Mouse (Mus musculus) kidney, embryonic 14.5 days (tissue): ENCODE data around the gene Syne1. TPM values are rescaled to one million over a fixed set of nuclear protein-coding genes. Genes with fewer than 3 reads are reported as not detected.

ENCODE experiments used
- ATAC-seq: fragments of 200-750 bp; cut with Nextera tagmentation; 2 replicates; pipeline ENCODE4 v1.8.0; 2017; ENCODE audit warnings: moderate number of reproducible peaks, mild to moderate bottlenecking, moderate TSS enrichment, moderate library complexity; ENCODE audit not compliant: low FRiP score, low TSS enrichment
- H3K27ac ChIP-seq: fragments of 300-500 bp; sonication (generic); 2 replicates; pipeline ENCODE4 v1.5.1; 2014; ENCODE audit warnings: low read depth, mild to moderate bottlenecking, low read length, moderate library complexity, mixed read lengths
- H3K27me3 ChIP-seq: fragments of 300-500 bp; sonication (generic); 2 replicates; pipeline ENCODE4 v1.6.1; 2014; ENCODE audit warnings: mild to moderate bottlenecking, low read length; ENCODE audit not compliant: control insufficient read depth, insufficient read depth
- H3K36me3 ChIP-seq: fragments of 300-500 bp; sonication (generic); 2 replicates; pipeline ENCODE4 v1.6.1; 2014; ENCODE audit warnings: low read length, mixed read lengths; ENCODE audit not compliant: control insufficient read depth, insufficient read depth
- H3K4me1 ChIP-seq: fragments of 300-500 bp; sonication (generic); 2 replicates; pipeline ENCODE4 v1.6.1; 2014; ENCODE audit warnings: low read length, mixed read lengths; ENCODE audit not compliant: control insufficient read depth, insufficient read depth
- H3K4me2 ChIP-seq: fragments of 300-500 bp; sonication (generic); replicated peaks from 2 replicates; pipeline ENCODE4 v1.6.1; 2014; ENCODE audit warnings: low read depth, mild to moderate bottlenecking, low read length
- H3K4me3 ChIP-seq: fragments of 300-500 bp; sonication (generic); 2 replicates; pipeline ENCODE4 v1.5.1; 2014; ENCODE audit warnings: mild to moderate bottlenecking, low read length
- H3K9ac ChIP-seq: fragments of 300-500 bp; sonication (generic); 2 replicates; pipeline ENCODE4 v1.6.1; 2014; ENCODE audit warnings: low read depth, mild to moderate bottlenecking, low read length, moderate library complexity
- H3K9me3 ChIP-seq: fragments of 300-500 bp; sonication (generic); 2 replicates; pipeline ENCODE4 v1.6.1; 2016; ENCODE audit warnings: low read length; ENCODE audit not compliant: control insufficient read depth
- WGBS: fragments of 180-500 bp; shearing (Covaris S2); extraction: QIAGEN DNeasy Blood & Tissue Kit; methylation state at CpG from one replicate; pipeline ENCODE4 v1.1.7; 2014; 5-methylcytosine and 5-hydroxymethylcytosine counted together
- polyA plus RNA-seq: library from polyadenylated mRNA; unstranded; fragments of >200 nt; fragmentation: Nextera tagmentation; extraction: Ambion mirVana; gene quantifications from 2 replicates; pipeline ENCODE4 v1.2.1, GENCODE M21; 2014

The Syne1 gene
- polyA plus RNA-seq, 1 experiment from 2014 or later: 5.8 TPM

- Histone ChIP-seq H3K27me3 (no peaks in the 10 kb centered on the region), H3K4me1 (no peaks in the 10 kb centered on the region), H3K4me3 (no peak within 1 kb of the TSS), H3K9me3 (no peaks in the 10 kb centered on the region), H3K9ac (no peak within 1 kb of the TSS), H3K4me2 (no peak within 1 kb of the TSS), H3K27ac (no peak within 1 kb of the TSS), H3K36me3 (no peaks in the 10 kb centered on the region)
- WGBS: 90% methylated on average over 14 of the region's 14 CpGs
- no peak for ATAC-seq
Observed at GRCm38 (mm10) chr10:5068676-5069265, 482.5 kb downstream of the Syne1 start, which contains the start of gene Gm10097. Gene Gm10097 (plus strand): TSS chr10:5069192.

GRCm38 (mm10) chr10:5067113-5067512 lies 484.2 kb downstream of the Syne1 start:
- no peak for ATAC-seq
- Histone ChIP-seq H3K27me3 (no peaks in the 10 kb centered on the region), H3K27ac (no peak overlapping the region), H3K36me3 (no peaks in the 10 kb centered on the region), H3K4me3 (no peak overlapping the region), H3K9ac (no peak overlapping the region), H3K4me2 (no peak overlapping the region), H3K4me1 (no peaks in the 10 kb centered on the region), H3K9me3 (no peaks in the 10 kb centered on the region)
- 82% methylated on average over 3 of the region's 3 CpGs for WGBS

GRCm38 (mm10) chr10:5059983-5060382 lies 491.3 kb downstream of the Syne1 start:
- Histone ChIP-seq H3K27me3 (no peaks in the 10 kb centered on the region), H3K4me2 (no peak overlapping the region), H3K9me3 (no peaks in the 10 kb centered on the region), H3K27ac (no peak overlapping the region), H3K4me1 (no peaks in the 10 kb centered on the region), H3K9ac (no peak overlapping the region), H3K36me3 (no peaks in the 10 kb centered on the region), H3K4me3 (no peak overlapping the region)
- ATAC-seq: no peak
- WGBS: 73% methylated on average over 2 of the region's 2 CpGs

DNA sequence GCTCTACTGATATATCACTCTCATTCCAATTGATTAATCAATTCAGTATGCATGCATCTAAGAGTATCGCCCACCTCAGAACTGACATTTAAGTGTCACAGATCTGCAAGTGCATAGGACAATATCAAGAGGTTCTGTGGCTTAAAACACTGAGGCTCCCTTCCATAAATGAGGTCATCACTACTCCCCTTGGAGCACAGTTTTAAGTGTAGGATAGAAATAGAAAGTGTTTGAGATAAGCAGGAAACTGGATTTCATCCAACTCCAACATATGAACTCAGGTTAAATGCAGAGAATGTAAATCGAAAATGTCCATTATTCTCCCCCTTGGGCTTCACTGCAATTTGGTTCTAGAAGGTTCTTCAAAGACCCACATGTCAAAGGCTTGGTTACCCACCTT lies 492.4 kb downstream of the Syne1 start:
- Histone ChIP-seq H3K4me3 (no peak overlapping the region), H3K4me2 (no peak overlapping the region), H3K27me3 (no peaks in the 10 kb centered on the region), H3K27ac (no peak overlapping the region), H3K36me3 (no peaks in the 10 kb centered on the region), H3K9ac (no peak overlapping the region), H3K9me3 (no peaks in the 10 kb centered on the region), H3K4me1 (no peaks in the 10 kb centered on the region)
- no peak for ATAC-seq
- 76% methylated on average over 2 of the region's 2 CpGs for WGBS

DNA sequence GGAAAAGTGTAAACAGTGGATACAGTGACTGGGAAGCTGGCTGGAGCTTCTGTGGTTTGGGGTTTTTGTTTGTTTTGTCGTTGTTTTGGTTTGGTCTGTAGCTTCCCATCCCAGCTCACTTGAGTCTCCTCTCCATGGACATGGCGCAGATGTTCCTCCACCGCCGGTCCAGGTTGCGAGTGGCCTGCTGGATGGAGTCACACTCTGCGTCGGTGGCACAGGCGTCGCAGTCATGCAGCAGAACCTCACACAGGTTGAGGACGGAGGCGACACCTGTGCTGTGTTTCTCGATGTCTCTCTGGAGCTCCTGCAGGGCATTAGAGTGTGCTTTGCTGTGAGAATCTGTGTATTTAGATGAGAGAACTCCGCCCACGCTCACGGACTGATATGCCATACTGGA lies 493.6 kb downstream of the Syne1 start:
- 92% methylated on average over 15 of the region's 15 CpGs for WGBS
- no peaks in the 10 kb centered on the region for H3K36me3 ChIP-seq
- H3K9me3 ChIP-seq: no peaks in the 10 kb centered on the region
- no peak overlapping the region for H3K9ac ChIP-seq
- no peak overlapping the region for H3K4me3 ChIP-seq
- ATAC-seq: no peak
- H3K27me3 ChIP-seq: no peaks in the 10 kb centered on the region
- H3K27ac ChIP-seq: no peak overlapping the region
- H3K4me1 ChIP-seq: no peaks in the 10 kb centered on the region
- no peak overlapping the region for H3K4me2 ChIP-seq

DNA sequence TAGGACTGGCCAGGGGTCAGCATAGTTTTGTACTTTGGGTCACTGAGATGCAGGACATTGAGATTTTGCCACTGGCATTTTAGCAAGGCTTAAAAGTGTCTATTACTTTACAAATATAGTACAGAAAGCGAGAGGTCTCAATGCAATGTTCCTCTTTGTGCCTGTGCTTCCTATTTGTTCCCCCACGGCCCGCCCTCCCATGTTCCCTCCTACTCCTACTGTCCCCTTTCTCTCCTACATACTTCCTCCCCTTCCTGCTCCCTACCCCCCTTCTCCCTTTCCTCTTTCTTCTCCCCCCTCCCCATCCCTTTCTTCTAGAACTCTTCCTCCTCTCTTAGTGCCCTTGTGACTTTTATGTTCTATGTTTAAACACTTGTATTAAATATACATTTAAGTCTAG lies 494.3 kb downstream of the Syne1 start:
- no peak for ATAC-seq
- no peak overlapping the region for H3K4me3 ChIP-seq
- H3K36me3 ChIP-seq: no peaks in the 10 kb centered on the region
- no peak overlapping the region for H3K9ac ChIP-seq
- H3K9me3 ChIP-seq: no peaks in the 10 kb centered on the region
- WGBS: 74% methylated on average over 3 of the region's 3 CpGs
- H3K4me1 ChIP-seq: no peaks in the 10 kb centered on the region
- no peaks in the 10 kb centered on the region for H3K27me3 ChIP-seq
- H3K4me2 ChIP-seq: no peak overlapping the region
- H3K27ac ChIP-seq: no peak overlapping the region

DNA sequence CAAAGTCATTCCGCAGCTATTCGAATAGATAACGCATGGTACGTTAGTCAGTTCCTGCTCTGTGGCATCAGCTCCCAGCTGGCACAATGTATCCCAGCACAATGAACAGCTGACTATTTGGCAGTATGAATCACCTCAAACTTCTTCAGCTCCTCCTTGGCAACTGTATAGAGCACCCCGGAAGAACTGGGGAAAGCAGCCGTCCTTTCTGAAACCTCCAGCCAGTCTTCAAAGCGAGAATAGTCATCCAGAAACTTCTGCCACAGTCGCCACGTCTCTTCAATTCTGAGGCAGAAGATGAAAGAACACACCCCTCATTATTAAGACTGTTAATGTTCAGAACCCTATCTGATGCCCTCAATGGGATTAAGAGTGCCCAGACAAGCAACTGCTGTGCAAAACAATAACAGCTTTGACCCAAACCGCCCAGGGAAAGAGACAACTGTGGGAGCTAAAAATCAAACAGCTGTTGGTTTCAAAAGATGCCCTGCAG lies 495.0 kb downstream of the Syne1 start:
- no peak for ATAC-seq
- Histone ChIP-seq H3K4me1 (no peaks in the 10 kb centered on the region), H3K4me2 (no peak overlapping the region), H3K27ac (no peak overlapping the region), H3K36me3 (no peaks in the 10 kb centered on the region), H3K27me3 (no peaks in the 10 kb centered on the region), H3K9ac (no peak overlapping the region), H3K4me3 (no peak overlapping the region), H3K9me3 (no peaks in the 10 kb centered on the region)
- 91% methylated on average over 10 of the region's 10 CpGs for whole genome bisulfite sequencing

- H3K4me1 ChIP-seq: no peaks in the 10 kb centered on the region
- no peak overlapping the region for H3K9ac ChIP-seq
- H3K27ac ChIP-seq: no peak overlapping the region
- WGBS: 87% methylated on average over 5 of the region's 5 CpGs
- H3K36me3 ChIP-seq: no peaks in the 10 kb centered on the region; the same call in 1 of the 2 replicates
- no peaks in the 10 kb centered on the region for H3K9me3 ChIP-seq
- no peak overlapping the region for H3K4me2 ChIP-seq
- H3K4me3 ChIP-seq: no peak overlapping the region
- H3K27me3 ChIP-seq: no peaks in the 10 kb centered on the region
- ATAC-seq: no peak
Observed at GRCm38 (mm10) chr10:5045671-5046070, 505.6 kb downstream of the Syne1 start.

DNA sequence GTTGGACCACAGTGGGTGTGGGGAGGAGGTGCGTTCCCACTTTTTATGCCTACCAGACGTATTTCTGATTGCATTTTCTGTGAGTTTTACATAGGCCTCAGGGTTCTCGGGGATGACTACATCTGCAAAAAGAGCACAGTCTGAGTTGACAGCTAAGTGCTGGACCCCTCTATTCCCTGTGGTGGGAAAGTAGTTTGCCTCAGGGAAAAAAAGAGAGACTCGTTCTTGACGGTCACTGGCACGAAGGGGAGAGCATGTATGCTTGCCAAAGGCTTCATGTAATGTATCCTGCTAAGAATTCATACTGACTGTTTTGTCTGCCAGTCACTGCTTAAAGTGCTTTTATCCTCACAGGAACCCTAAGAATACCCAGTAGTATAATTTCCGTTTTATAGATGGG lies 506.1 kb downstream of the Syne1 start:
- 0 out of 2 replicates have a peak, but pooled peaks cover 2% of the 10 kb centered on the region for H3K9me3 ChIP-seq
- no peak for ATAC-seq
- H3K9ac ChIP-seq: no peak overlapping the region
- no peaks in the 10 kb centered on the region for H3K4me1 ChIP-seq
- no peak overlapping the region for H3K4me2 ChIP-seq
- no peak overlapping the region for H3K4me3 ChIP-seq
- H3K27me3 ChIP-seq: no peaks in the 10 kb centered on the region
- WGBS: 80% methylated on average over 7 of the region's 7 CpGs
- H3K27ac ChIP-seq: no peak overlapping the region
- H3K36me3 ChIP-seq: no peaks in the 10 kb centered on the region; the same call in 1 of the 2 replicates
